Mouse (Mus musculus) small intestine, adult 2 months (tissue): ENCODE data around the gene Lrrc61. TPM values are rescaled to one million over a fixed set of nuclear protein-coding genes. Genes with fewer than 3 reads are reported as not detected.

ENCODE experiments used
- H3K27ac ChIP-seq: fragments of 200-500 bp; 2 replicates; pipeline ENCODE4 v1.5.1; 2012; ENCODE audit warnings: low read depth, low read length, control low read depth, inconsistent platforms; ENCODE audit not compliant: insufficient read depth
- H3K27me3 ChIP-seq: fragments of 200-500 bp; 2 replicates; pipeline ENCODE4 v1.6.1; 2012; ENCODE audit warnings: mild to moderate bottlenecking, moderate library complexity, low read length, inconsistent platforms; ENCODE audit not compliant: control insufficient read depth, insufficient read depth
- H3K36me3 ChIP-seq: fragments of 200-500 bp; 2 replicates; pipeline ENCODE4 v1.6.1; 2012; ENCODE audit warnings: mild to moderate bottlenecking, low read length, control low read depth, inconsistent platforms; ENCODE audit not compliant: control insufficient read depth, insufficient read depth
- H3K4me1 ChIP-seq: fragments of 200-500 bp; 2 replicates; pipeline ENCODE4 v1.6.1; 2012; ENCODE audit warnings: low read length, inconsistent platforms, mixed read lengths; ENCODE audit not compliant: control insufficient read depth, insufficient read depth, insufficient read length
- H3K4me3 ChIP-seq: fragments of 200-500 bp; 2 replicates; pipeline ENCODE4 v1.5.1; 2012; ENCODE audit warnings: low read depth, mild to moderate bottlenecking, control low read depth, inconsistent platforms, low read length, moderate library complexity
- CTCF ChIP-seq: fragments of 200-500 bp; IDR thresholded peaks from 2 replicates; pipeline ENCODE4 v1.5.1; 2012; ENCODE audit warnings: low read depth, mild to moderate bottlenecking, control low read depth, inconsistent platforms, low read length, moderate library complexity, mixed read lengths; ENCODE audit not compliant: insufficient replicate concordance, insufficient read length; ENCODE audit errors: extremely low read depth
- POLR2A ChIP-seq: fragments of 200-500 bp; IDR thresholded peaks from 2 replicates; pipeline ENCODE4 v1.6.1; 2012; ENCODE audit warnings: low read depth, mild to moderate bottlenecking, control low read depth, inconsistent platforms, low read length, moderate library complexity
- WGBS: fragments of 180-500 bp; shearing (Covaris S2); methylation state at CpG from one replicate; pipeline ENCODE4 v1.1.7; 2018; 5-methylcytosine and 5-hydroxymethylcytosine counted together
- polyA plus RNA-seq: library from polyadenylated mRNA; depleted of rRNA; stranded (reverse); fragments of >200 nt; gene quantifications from 2 replicates; pipeline ENCODE4 v1.2.3, GENCODE M21; 2012

Gene Lrrc61
- polyA plus RNA-seq, 1 experiment, result 12.4 TPM

DNA sequence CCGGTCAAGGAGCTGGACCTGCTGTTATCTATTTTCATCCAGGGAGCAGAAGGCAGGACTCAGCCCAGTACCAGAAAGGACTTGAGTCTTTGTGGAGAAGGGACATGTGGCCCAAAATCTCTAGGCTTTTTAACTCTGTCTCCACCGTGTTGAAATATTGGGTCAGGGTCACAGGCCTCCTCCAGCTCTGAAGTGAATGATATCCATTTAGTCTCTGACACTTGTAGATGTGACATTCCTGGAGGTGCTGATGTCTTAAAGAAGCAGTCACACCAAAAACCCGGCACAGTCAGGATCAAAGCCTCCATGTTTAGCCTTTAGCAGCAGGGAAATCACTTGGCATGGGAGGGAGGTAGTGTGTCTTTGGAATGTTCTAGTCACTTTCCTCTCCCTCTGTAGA is 13.9 kb upstream of the Lrrc61 start:
- no peak overlapping the region for H3K4me3 ChIP-seq
- no peaks in the 10 kb centered on the region for H3K36me3 ChIP-seq
- 72% methylated on average over 3 of the region's 3 CpGs for WGBS
- H3K27me3 ChIP-seq, result no peaks in the 10 kb centered on the region
- TF ChIP-seq POLR2A (no peak), CTCF (no peak)
- H3K4me1 ChIP-seq, result peaks cover 27% of the 10 kb centered on the region
- H3K27ac ChIP-seq, result no peak overlapping the region

DNA sequence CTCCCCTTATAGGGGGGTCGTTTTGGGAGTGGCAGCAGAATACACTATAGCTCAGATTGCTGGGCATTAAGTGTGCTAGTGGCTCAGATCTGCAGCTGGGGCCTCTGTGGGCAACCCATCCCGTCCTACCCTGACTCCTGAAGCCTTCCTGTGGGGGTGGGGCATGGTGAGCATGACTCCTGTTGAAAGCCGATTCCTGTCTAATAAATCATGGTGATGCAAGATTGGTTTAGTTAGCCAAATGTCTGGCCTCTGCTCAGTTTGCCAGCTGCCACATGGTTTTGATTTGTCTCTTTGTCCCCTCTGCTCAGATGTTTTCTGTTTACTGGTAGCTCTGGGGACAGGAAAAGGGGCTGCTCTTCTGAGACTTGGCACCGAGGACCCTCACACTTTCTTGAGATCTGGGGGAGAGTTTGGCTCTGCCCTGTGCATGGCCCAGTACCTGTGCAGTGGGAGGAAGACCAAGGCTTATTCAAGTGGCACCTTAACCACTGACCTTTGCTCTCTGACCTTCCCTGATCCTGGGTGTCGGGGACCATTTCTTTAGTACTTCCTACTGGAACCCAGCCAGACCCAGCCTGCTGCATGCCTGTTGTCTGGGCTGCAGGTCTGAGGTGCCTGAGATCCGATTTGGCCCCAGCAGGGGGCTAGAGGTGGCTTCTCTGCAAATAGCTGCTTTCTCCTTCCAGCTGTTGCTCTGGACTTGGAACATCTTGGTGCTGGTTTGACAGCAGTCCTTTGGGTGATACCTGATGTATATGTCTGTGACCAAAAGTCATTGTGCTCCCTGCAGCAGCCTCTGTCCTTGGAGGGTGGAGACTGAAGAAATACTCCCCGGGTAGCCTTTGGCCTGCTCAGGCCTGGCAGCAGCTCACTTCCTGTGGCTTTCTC is 12.8 kb upstream of the Lrrc61 start:
- peak; percentile 25; the same call in 1 of the 2 replicates for TF ChIP-seq CTCF
- TF ChIP-seq POLR2A, result no peak
- H3K36me3 ChIP-seq, result no peaks in the 10 kb centered on the region
- WGBS, result 19% methylated on average over 7 of the region's 7 CpGs
- H3K27ac ChIP-seq, result peak overlapping the region; percentile 73
- no peaks in the 10 kb centered on the region for H3K27me3 ChIP-seq
- H3K4me3 ChIP-seq, result no peak overlapping the region
- H3K4me1 ChIP-seq, result peaks cover 27% of the 10 kb centered on the region

DNA sequence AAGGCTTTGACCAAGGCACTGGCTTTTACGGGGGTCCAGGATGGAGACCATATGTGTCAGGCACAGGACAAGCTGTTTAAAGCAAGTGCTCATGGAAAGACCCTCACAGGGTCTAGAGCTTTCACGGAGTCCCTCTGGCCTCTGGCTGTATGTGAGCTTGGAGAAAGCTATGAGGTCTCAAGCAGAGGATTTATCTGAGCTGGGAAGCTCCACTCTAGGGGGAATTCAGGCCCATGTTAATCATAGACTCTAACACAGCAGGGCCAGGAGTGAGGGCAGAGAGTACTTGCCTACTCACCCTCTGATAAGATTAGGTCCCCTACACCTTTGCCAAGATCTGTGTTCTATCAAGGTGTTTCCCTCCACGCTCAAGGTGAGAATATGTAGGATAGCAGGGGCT is 12.0 kb upstream of the Lrrc61 start:
- Histone ChIP-seq H3K27ac (peak overlapping the region; percentile 73), H3K27me3 (no peaks in the 10 kb centered on the region), H3K4me1 (peaks cover 23% of the 10 kb centered on the region), H3K36me3 (no peaks in the 10 kb centered on the region), H3K4me3 (no peak overlapping the region)
- WGBS, result 65% methylated on average over 3 of the region's 3 CpGs
- no peak for TF ChIP-seq CTCF
- no peak for TF ChIP-seq POLR2A

DNA sequence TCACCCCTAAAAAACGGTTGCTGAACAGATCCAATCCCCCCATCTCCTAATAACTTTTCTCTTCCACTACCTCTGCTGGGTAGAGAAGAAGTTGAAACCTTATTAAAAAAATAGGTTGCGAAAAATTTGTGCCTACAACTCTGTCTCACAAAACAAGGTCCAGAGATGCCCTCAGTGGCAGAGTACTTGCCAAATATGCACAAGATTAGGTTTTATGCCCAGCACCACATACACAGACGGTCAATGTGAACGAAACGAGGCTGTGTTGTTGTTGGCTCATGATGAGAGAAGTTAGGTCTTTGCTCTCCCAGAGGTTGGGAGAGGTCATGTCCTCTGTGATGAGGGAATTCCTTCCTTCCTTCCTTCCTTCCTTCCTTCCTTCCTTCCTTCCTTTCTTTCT is 9.3 kb upstream of the Lrrc61 start:
- Histone ChIP-seq H3K4me3 (no peak overlapping the region), H3K4me1 (peaks cover 20% of the 10 kb centered on the region), H3K27ac (no peak overlapping the region), H3K36me3 (no peaks in the 10 kb centered on the region), H3K27me3 (no peaks in the 10 kb centered on the region)
- WGBS, result 74% methylated on average over 5 of the region's 5 CpGs
- no peak for TF ChIP-seq POLR2A
- no peak for TF ChIP-seq CTCF

DNA sequence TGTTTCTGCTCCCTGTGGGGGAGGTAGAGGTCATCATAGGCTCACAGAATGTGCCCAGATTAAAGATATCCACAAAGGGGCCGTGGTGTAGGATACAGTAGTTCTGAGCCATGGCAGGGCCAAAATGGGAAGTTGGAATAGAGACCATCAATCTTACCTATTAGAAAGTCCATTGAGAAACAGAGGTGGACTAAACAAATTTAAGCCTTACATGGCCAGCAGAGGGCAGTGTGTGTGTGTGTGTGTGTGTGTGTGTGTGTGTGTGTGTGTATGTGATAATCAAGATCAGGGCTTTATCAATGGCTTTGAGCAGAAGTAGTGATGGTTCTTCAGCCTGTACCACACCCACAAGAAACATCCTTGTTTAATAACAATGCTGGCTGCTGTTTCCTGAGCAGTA is 8.3 kb upstream of the Lrrc61 start:
- H3K36me3 ChIP-seq, result no peaks in the 10 kb centered on the region
- WGBS, result 32% methylated on average over 1 of the region's 1 CpGs
- TF ChIP-seq CTCF (no peak), POLR2A (no peak)
- H3K4me1 ChIP-seq, result peaks cover 17% of the 10 kb centered on the region; the same call in 1 of the 2 replicates
- no peaks in the 10 kb centered on the region for H3K27me3 ChIP-seq
- no peak overlapping the region for H3K27ac ChIP-seq
- no peak overlapping the region for H3K4me3 ChIP-seq

DNA sequence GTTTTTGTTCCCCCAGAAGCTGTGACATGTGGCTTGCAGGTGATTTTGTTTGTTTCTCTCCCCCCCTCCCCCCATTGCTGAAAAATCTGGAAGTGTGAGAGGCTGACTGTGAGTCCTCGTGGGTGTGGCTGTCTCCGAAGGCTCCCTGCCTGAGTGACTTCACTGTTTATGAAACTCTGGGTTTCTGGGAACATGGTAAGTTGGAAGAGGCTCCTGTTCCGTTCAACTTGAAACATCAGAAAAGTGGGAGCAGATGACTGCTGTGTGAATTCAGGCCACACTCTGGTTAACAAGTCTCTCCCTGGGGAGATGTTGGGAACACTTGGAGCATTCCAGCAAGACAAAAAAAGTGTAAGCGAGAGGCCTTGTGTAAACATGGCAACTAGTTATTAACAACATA is 7.7 kb upstream of the Lrrc61 start:
- Histone ChIP-seq H3K27me3 (no peaks in the 10 kb centered on the region), H3K36me3 (no peaks in the 10 kb centered on the region), H3K4me3 (no peak overlapping the region), H3K27ac (no peak overlapping the region), H3K4me1 (peaks cover 11% of the 10 kb centered on the region; the same call in 1 of the 2 replicates)
- TF ChIP-seq CTCF, result no peak
- no peak for TF ChIP-seq POLR2A
- 57% methylated on average over 4 of the region's 4 CpGs for WGBS

DNA sequence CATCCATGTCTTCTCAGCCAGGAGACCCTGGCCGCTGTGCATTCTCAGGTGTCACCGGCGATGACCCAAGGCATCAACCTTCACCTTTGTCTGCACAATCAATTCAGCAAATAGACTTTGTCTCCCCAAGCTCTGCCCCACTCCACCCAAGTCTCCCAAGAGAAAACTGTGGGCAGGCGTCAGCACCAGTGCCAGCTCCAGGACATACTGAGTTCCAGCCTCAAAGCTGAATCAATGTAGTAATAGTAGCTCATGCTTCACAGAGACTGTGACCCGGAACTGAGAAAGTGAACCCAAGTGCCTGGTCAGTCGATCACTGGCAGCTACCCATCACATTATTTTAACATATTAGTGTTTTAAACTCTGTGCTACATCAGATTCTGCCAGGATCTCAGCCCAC is 6.3 kb upstream of the Lrrc61 start:
- H3K4me1 ChIP-seq, result no peaks in the 10 kb centered on the region
- H3K4me3 ChIP-seq, result no peak overlapping the region
- TF ChIP-seq POLR2A (no peak), CTCF (no peak)
- 66% methylated on average over 6 of the region's 6 CpGs for whole genome bisulfite sequencing
- no peaks in the 10 kb centered on the region for H3K36me3 ChIP-seq
- no peak overlapping the region for H3K27ac ChIP-seq
- H3K27me3 ChIP-seq, result no peaks in the 10 kb centered on the region
